Mouse (Mus musculus) stomach, embryonic 15.5 days (tissue): ENCODE measurements around the gene Gale. TPM values are rescaled to one million over a fixed set of nuclear protein-coding genes. Genes with fewer than 3 reads are reported as not detected.

Source experiments
- ATAC-seq: fragments of 200-750 bp; cut with Nextera tagmentation; 2 replicates; pipeline ENCODE4 v1.8.0; 2017; ENCODE audit warnings: low read depth, moderate number of reproducible peaks, moderate TSS enrichment; ENCODE audit not compliant: insufficient read depth, low FRiP score
- H3K27ac ChIP-seq: fragments of 300-500 bp; sonication (generic); 2 replicates; pipeline ENCODE4 v1.5.1; 2015; ENCODE audit warnings: mild to moderate bottlenecking, inconsistent platforms
- H3K27me3 ChIP-seq: fragments of 300-500 bp; sonication (generic); replicated peaks from 2 replicates; pipeline ENCODE4 v1.6.1; 2015; ENCODE audit warnings: inconsistent platforms
- H3K36me3 ChIP-seq: fragments of 300-500 bp; sonication (generic); 2 replicates; pipeline ENCODE4 v1.6.1; 2015; ENCODE audit warnings: inconsistent platforms
- H3K4me1 ChIP-seq: fragments of 300-500 bp; sonication (generic); 2 replicates; pipeline ENCODE4 v1.6.1; 2015; ENCODE audit warnings: inconsistent platforms
- H3K4me2 ChIP-seq: fragments of 300-500 bp; sonication (generic); 2 replicates; pipeline ENCODE4 v1.6.1; 2015; ENCODE audit warnings: mild to moderate bottlenecking, inconsistent platforms
- H3K4me3 ChIP-seq: fragments of 300-500 bp; sonication (generic); replicated peaks from 2 replicates; pipeline ENCODE4 v1.5.1; 2015; ENCODE audit warnings: inconsistent platforms
- H3K9ac ChIP-seq: fragments of 300-500 bp; sonication (generic); 2 replicates; pipeline ENCODE4 v1.6.1; 2015; ENCODE audit warnings: inconsistent platforms
- H3K9me3 ChIP-seq: fragments of 300-500 bp; sonication (generic); 2 replicates; pipeline ENCODE4 v1.6.1; 2016; ENCODE audit warnings: inconsistent platforms
- WGBS: fragments of 180-500 bp; shearing (Covaris S2); methylation state at CpG from one replicate; pipeline ENCODE4 v1.1.7; 2015; 5-methylcytosine and 5-hydroxymethylcytosine counted together
- polyA plus RNA-seq: library from polyadenylated mRNA; unstranded; fragments of >200 nt; fragmentation: Nextera tagmentation; extraction: Ambion mirVana; gene quantifications from 2 replicates; pipeline ENCODE4 v1.2.1, GENCODE M21; 2015

Gale gene
- polyA plus RNA-seq, 1 experiment from 2014 or later: 90.9 TPM

DNA sequence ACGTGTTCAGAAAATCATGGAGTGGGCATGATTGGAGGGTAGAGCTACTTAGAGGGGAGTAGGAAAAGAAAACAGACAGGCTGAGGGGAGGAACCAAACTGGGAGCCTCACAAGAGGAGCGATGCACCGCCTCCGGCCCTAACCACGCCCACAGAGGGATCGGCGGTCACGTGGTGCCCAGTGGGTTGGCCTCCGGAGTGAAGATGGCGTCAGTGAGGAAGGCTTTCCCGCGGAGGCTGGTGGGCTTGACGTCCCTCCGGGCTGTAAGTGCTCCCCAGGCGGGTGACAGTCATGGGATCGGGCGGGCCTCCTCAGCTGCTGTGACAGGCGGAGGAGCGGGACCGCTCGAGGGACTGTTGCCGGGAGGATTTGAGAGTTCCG lies 17.3 kb upstream of the Gale start, which contains the start of gene Hmgcl:
TSS of gene Hmgcl (plus strand) at position 171 of the 381 bp plus-strand sequence.
- Histone ChIP-seq H3K36me3 (0 out of 2 replicates have a peak, but pooled peaks cover under 1% of the 10 kb centered on the region), H3K4me1 (peaks cover 14% of the 10 kb centered on the region), H3K27me3 (no peaks in the 10 kb centered on the region), H3K4me3 (peak within 1 kb of the TSS; percentile 84), H3K9ac (peak within 1 kb of the TSS; percentile 75), H3K27ac (peak within 1 kb of the TSS; percentile 64), H3K4me2 (peak within 1 kb of the TSS; percentile 76), H3K9me3 (no peaks in the 10 kb centered on the region)
- under 1% methylated on average over 23 of the region's 23 CpGs for WGBS
- peak; percentile 91 for ATAC-seq

GRCm38 (mm10) chr4:135946659-135947301 lies 16.7 kb upstream of the Gale start:
- H3K36me3 ChIP-seq: peaks cover 5% of the 10 kb centered on the region; the same call in 1 of the 2 replicates
- peak overlapping the region; percentile 76 for H3K4me2 ChIP-seq
- peak overlapping the region; percentile 75 for H3K9ac ChIP-seq
- H3K9me3 ChIP-seq: no peaks in the 10 kb centered on the region
- H3K27me3 ChIP-seq: no peaks in the 10 kb centered on the region
- H3K27ac ChIP-seq: peak overlapping the region; percentile 58
- ATAC-seq: peak; percentile 8; the same call in 1 of the 2 replicates
- peaks cover 14% of the 10 kb centered on the region for H3K4me1 ChIP-seq
- 1% methylated on average over 28 of the region's 28 CpGs for WGBS
- H3K4me3 ChIP-seq: peak overlapping the region; percentile 84

- 86% methylated on average over 8 of the region's 8 CpGs for WGBS
These were observed 15.4 kb upstream of the Gale start for GRCm38 (mm10) chr4:135948142-135948541.

DNA sequence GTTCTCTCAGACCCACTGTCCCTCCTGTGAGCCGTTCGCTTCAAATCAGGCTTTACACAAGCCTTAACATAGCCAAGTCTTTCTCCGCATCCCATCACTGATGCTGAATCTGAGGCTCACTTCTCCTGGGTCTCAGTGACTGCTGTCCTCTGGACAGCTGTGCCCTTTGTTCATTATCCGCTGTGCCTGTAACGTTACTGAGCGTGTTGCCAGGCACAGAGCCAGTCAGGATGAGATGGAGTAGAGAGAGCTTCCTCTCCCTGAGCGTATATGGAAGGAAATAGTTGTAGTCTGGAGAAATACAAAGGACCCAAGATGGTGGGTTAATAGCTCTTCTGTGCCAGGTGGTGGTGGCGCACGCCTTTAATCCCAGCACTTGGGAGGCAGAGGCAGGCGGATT lies 14.1 kb upstream of the Gale start:
- Histone ChIP-seq H3K4me2 (no peak overlapping the region), H3K9ac (no peak overlapping the region), H3K9me3 (no peaks in the 10 kb centered on the region), H3K36me3 (peaks cover 14% of the 10 kb centered on the region), H3K4me3 (no peak overlapping the region), H3K27ac (no peak overlapping the region), H3K27me3 (no peaks in the 10 kb centered on the region), H3K4me1 (peaks cover 14% of the 10 kb centered on the region)
- no peak for ATAC-seq
- WGBS: 79% methylated on average over 10 of the region's 10 CpGs

More at GRCm38 (mm10) chr4:135948142-135948541, 15.4 kb upstream of the Gale start:
- no peak overlapping the region for H3K27ac ChIP-seq
- no peak overlapping the region for H3K4me3 ChIP-seq
- H3K27me3 ChIP-seq: no peaks in the 10 kb centered on the region
- no peak overlapping the region for H3K4me2 ChIP-seq
- H3K9ac ChIP-seq: no peak overlapping the region
- peaks cover 12% of the 10 kb centered on the region for H3K36me3 ChIP-seq
- ATAC-seq: no peak
- H3K9me3 ChIP-seq: no peaks in the 10 kb centered on the region
- H3K4me1 ChIP-seq: peaks cover 14% of the 10 kb centered on the region

GRCm38 (mm10) chr4:135949911-135950310 lies 13.6 kb upstream of the Gale start:
- H3K36me3 ChIP-seq: peaks cover 14% of the 10 kb centered on the region
- no peak for ATAC-seq
- no peak overlapping the region for H3K9ac ChIP-seq
- H3K4me3 ChIP-seq: no peak overlapping the region
- peaks cover 14% of the 10 kb centered on the region for H3K4me1 ChIP-seq
- H3K27me3 ChIP-seq: no peaks in the 10 kb centered on the region
- H3K27ac ChIP-seq: no peak overlapping the region
- no peaks in the 10 kb centered on the region for H3K9me3 ChIP-seq
- WGBS: 46% methylated on average over 6 of the region's 6 CpGs
- H3K4me2 ChIP-seq: no peak overlapping the region

DNA sequence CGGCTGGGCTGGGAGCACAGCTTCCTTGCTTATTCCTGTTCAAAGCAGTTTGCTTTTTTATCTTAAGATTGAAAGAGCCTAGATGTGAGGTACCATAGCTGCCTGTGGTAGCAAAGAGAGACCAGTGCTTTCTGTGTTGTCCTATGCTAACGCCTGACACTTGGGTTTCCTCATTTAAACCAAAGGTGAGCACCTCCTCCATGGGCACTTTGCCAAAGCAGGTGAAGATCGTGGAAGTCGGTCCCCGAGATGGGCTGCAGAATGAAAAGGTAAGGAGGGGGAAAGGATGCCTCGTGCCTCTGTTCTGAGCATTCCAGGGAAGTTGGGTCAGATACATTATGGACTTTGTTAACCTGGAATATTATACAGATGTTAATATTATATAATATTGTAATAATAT lies 13.2 kb upstream of the Gale start:
- 77% methylated on average over 6 of the region's 6 CpGs for WGBS
- no peak for ATAC-seq
- H3K36me3 ChIP-seq: peaks cover 14% of the 10 kb centered on the region
- H3K4me2 ChIP-seq: no peak overlapping the region
- H3K4me3 ChIP-seq: no peak overlapping the region
- H3K27ac ChIP-seq: no peak overlapping the region
- no peaks in the 10 kb centered on the region for H3K9me3 ChIP-seq
- no peak overlapping the region for H3K9ac ChIP-seq
- H3K4me1 ChIP-seq: peaks cover 14% of the 10 kb centered on the region
- H3K27me3 ChIP-seq: no peaks in the 10 kb centered on the region

GRCm38 (mm10) chr4:135951505-135951904 lies 12.0 kb upstream of the Gale start:
- 94% methylated on average over 3 of the region's 3 CpGs for WGBS
- Histone ChIP-seq H3K9ac (no peak overlapping the region), H3K9me3 (no peaks in the 10 kb centered on the region), H3K4me1 (peaks cover 9% of the 10 kb centered on the region), H3K27me3 (no peaks in the 10 kb centered on the region), H3K4me2 (no peak overlapping the region), H3K27ac (no peak overlapping the region), H3K4me3 (no peak overlapping the region), H3K36me3 (peaks cover 16% of the 10 kb centered on the region)
- ATAC-seq: no peak

DNA sequence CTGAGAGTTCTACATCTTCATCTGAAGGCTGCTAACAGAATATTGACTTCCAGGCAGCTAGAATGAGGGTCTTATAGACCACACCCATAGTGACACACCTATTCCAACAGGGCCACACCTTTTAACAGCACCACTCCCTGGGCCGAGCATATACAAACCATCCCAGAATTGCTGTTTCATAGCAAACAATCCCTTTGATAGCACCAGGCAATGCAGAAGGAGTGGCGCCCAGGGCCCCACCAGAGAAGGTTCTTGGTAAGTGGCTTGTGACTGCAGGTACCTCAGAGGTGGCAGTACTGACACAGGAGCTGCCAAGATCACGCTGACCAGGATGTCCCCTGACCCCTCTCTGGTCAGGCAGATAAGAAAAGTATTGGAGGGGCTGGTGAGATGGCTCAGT lies 10.3 kb upstream of the Gale start:
- Histone ChIP-seq H3K27me3 (no peaks in the 10 kb centered on the region), H3K4me3 (no peak overlapping the region), H3K9ac (no peak overlapping the region), H3K4me2 (no peak overlapping the region), H3K27ac (no peak overlapping the region), H3K9me3 (no peaks in the 10 kb centered on the region), H3K4me1 (peaks cover 6% of the 10 kb centered on the region; the same call in 1 of the 2 replicates), H3K36me3 (peaks cover 20% of the 10 kb centered on the region)
- ATAC-seq: no peak
- WGBS: 76% methylated on average over 3 of the region's 3 CpGs

DNA sequence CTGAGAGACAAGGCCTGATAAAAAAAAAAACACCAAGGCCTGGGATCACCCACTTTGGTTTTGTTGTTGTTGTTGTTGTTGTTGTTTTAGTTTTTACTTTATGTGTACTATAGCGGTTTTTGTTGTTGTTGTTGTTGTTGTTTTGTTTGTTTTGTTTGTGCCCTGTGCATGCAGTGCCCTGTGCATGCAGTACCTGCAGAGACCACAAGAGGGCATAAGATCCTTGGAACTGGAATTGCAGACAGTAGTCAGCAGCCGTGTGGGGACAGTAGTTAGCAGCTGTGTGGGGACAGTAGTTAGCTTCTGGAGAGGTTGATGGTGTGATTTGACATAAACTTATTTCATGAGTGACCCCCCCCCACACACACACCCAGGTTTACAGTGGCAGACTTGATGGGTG lies 9.3 kb upstream of the Gale start:
- H3K9me3 ChIP-seq: no peaks in the 10 kb centered on the region
- no peak overlapping the region for H3K27ac ChIP-seq
- no peak overlapping the region for H3K4me2 ChIP-seq
- no peak overlapping the region for H3K9ac ChIP-seq
- H3K4me3 ChIP-seq: no peak overlapping the region
- 20% methylated on average over 2 of the region's 2 CpGs for WGBS
- H3K27me3 ChIP-seq: no peaks in the 10 kb centered on the region
- peaks cover 6% of the 10 kb centered on the region; the same call in 1 of the 2 replicates for H3K4me1 ChIP-seq
- peaks cover 24% of the 10 kb centered on the region for H3K36me3 ChIP-seq
- no peak for ATAC-seq

GRCm38 (mm10) chr4:135955886-135956285 lies 7.6 kb upstream of the Gale start:
- ATAC-seq: no peak
- no peaks in the 10 kb centered on the region for H3K4me1 ChIP-seq
- H3K4me3 ChIP-seq: no peak overlapping the region
- peaks cover 28% of the 10 kb centered on the region for H3K36me3 ChIP-seq
- no peak overlapping the region for H3K27ac ChIP-seq
- H3K4me2 ChIP-seq: no peak overlapping the region
- no peak overlapping the region for H3K9ac ChIP-seq
- WGBS: 80% methylated on average over 9 of the region's 9 CpGs
- H3K27me3 ChIP-seq: no peaks in the 10 kb centered on the region
- H3K9me3 ChIP-seq: no peaks in the 10 kb centered on the region

- Histone ChIP-seq H3K27ac (peak overlapping the region; percentile 55; the same call in 1 of the 2 replicates), H3K4me3 (no peak overlapping the region), H3K9ac (no peak overlapping the region), H3K4me1 (peaks cover 6% of the 10 kb centered on the region; the same call in 1 of the 2 replicates), H3K4me2 (no peak overlapping the region), H3K36me3 (peaks cover 14% of the 10 kb centered on the region), H3K27me3 (no peaks in the 10 kb centered on the region), H3K9me3 (no peaks in the 10 kb centered on the region)
- ATAC-seq: peak; percentile 16; the same call in 1 of the 2 replicates
- 52% methylated on average over 8 of the region's 8 CpGs for WGBS
These were observed 5.2 kb upstream of the Gale start for GRCm38 (mm10) chr4:135958354-135958753.

DNA sequence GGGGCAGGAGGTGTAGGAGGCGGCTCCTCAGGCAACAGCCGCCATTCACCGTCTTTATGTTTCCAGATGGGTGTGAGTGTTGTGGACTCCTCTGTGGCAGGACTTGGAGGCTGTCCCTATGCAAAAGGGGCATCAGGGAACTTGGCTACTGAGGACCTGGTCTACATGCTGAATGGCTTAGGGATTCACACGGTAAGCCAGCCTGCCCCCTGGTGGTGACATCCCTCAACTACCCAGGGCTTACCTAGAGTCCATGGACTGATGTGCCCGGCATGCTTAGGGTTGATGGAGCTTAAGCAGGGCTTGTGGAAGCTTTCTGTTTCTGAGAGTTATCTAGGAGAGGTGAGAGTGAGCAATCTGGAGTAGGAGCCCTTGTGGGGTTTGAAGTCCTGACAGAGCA lies 2.8 kb upstream of the Gale start:
- H3K9ac ChIP-seq: no peak overlapping the region
- WGBS: 28% methylated on average over 5 of the region's 5 CpGs
- ATAC-seq: no peak

More for the DNA sequence above, 2.8 kb upstream of the Gale start:
- no peak overlapping the region for H3K27ac ChIP-seq
- no peak overlapping the region for H3K4me3 ChIP-seq
- no peaks in the 10 kb centered on the region for H3K27me3 ChIP-seq
- no peak overlapping the region for H3K4me2 ChIP-seq
- peaks cover 15% of the 10 kb centered on the region for H3K4me1 ChIP-seq
- peaks cover 16% of the 10 kb centered on the region for H3K36me3 ChIP-seq
- H3K9me3 ChIP-seq: no peaks in the 10 kb centered on the region
